Mouse (Mus musculus) heart, postnatal 0 days (tissue): ENCODE results near the gene Ccdc124.

Source experiments
- CTCF ChIP-seq: IDR thresholded peaks from 2 replicates; pipeline ENCODE4 v1.5.1; 2016; ENCODE audit warnings: antibody characterized with exemption, control low read depth, low read depth
- EP300 ChIP-seq: IDR thresholded peaks from 2 replicates; pipeline ENCODE4 v1.6.1; 2016; ENCODE audit warnings: antibody characterized with exemption, low read depth

DNA sequence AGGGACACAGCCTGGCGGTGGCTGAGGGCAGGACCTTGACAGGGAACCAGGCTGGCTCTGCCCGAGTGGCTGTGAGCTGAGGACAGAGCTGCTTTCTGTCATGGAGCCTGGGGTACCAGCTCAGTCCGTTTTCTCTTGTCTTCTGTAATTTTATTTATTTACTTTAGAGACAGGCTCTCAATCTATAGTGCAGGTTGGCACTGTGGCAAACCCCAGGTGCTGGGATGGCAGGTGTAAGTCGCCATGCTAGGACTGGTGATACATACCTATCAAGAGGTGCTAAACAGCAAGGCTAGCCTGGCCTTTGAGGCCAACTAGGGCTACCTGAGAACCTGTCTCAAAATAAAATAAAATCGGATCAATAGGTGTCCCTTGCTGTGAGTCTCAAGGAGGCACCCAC is 17.7 kb downstream of the Ccdc124 start:
- TF ChIP-seq CTCF (no peak), EP300 (no peak)
